Comparison of ENCODE assay signal across 8 mouse cellular contexts in genomic region chr4:133479458-133480184, GRCm38 (mm10). TPM values are rescaled to one million over a fixed set of nuclear protein-coding genes. Genes with fewer than 3 reads are reported as not detected.
DNase-seq lines count a peak whose midpoint lies in the region; ATAC-seq and TF ChIP-seq lines count a peak whose summit lies in the region.

Gene Tent5b (plus strand): TSS chr4:133480132.

- no peaks in the 10 kb centered on the region for H3K9me3 ChIP-seq in heart, embryonic 11.5 days (replicated peaks; ENCODE audit: control insufficient read depth, low read length)
- no peaks in the 10 kb centered on the region for H3K9me3 ChIP-seq in kidney, embryonic 16.5 days (ENCODE audit: low read length)
- H3K9me3 ChIP-seq in stomach, embryonic 14.5 days (ENCODE audit: control insufficient read depth, low read depth, low read length) = no peaks in the 10 kb centered on the region

- DNase-seq in B cell, adult 2 months = peak; percentile 92 to 95
- DNase-seq in brain, adult 2 months (ENCODE audit: low read depth, low spot score) = peak; percentile 98
- DNase-seq in liver, adult 2 months (ENCODE audit: extremely low read depth, low read depth, low spot score) = peak; percentile 97
- DNase-seq in naive thymus-derived CD4-positive, alpha-beta T cell, adult 2 months (ENCODE audit: low read depth) = peak; percentile 92

- peak; percentile 92 for TF ChIP-seq CTCF in liver, adult 2 months (IDR thresholded peaks at IDR 0.05; ENCODE audit: low read depth, low read length)

- no peaks in the 10 kb centered on the region for H3K36me3 ChIP-seq in heart, embryonic 11.5 days (ENCODE audit: control insufficient read depth, insufficient read depth, low read length)
- H3K36me3 ChIP-seq in kidney, embryonic 16.5 days (ENCODE audit: insufficient read depth, low read length) = no peaks in the 10 kb centered on the region
- no peaks in the 10 kb centered on the region for H3K36me3 ChIP-seq in liver, adult 2 months (ENCODE audit: control insufficient read depth, insufficient read depth, low read length)
- no peaks in the 10 kb centered on the region for H3K36me3 ChIP-seq in stomach, embryonic 14.5 days (ENCODE audit: control insufficient read depth, insufficient read depth, low read length)

- ATAC-seq in erythroblast, adult 5-6 weeks (replicated peaks; ENCODE audit: low FRiP score, poor library complexity, severe bottlenecking) = peak; percentile 92
- ATAC-seq in heart, embryonic 11.5 days (replicated peaks; ENCODE audit: insufficient number of reproducible peaks, low FRiP score, low TSS enrichment) = peak; percentile 94
- ATAC-seq in kidney, embryonic 16.5 days (ENCODE audit: low FRiP score, low TSS enrichment) = peak; percentile 98
- peak; percentile 97 for ATAC-seq in stomach, embryonic 14.5 days (ENCODE audit: insufficient number of reproducible peaks, insufficient read depth, low FRiP score, low read depth)

- H3K4me2 ChIP-seq in heart, embryonic 11.5 days = peak within 1 kb of the TSS; percentile 78
- peak within 1 kb of the TSS; percentile 60 for H3K4me2 ChIP-seq in kidney, embryonic 16.5 days (replicated peaks; ENCODE audit: low read depth, low read length)
- H3K4me2 ChIP-seq in stomach, embryonic 14.5 days (replicated peaks; ENCODE audit: low read depth, low read length) = peak within 1 kb of the TSS; percentile 52

- H3K9ac ChIP-seq in heart, embryonic 11.5 days (ENCODE audit: low read depth, low read length) = peak within 1 kb of the TSS; percentile 25; the same call in 1 of the 2 replicates
- H3K9ac ChIP-seq in kidney, embryonic 16.5 days (replicated peaks; ENCODE audit: low read length) = peak within 1 kb of the TSS; percentile 39
- H3K9ac ChIP-seq in liver, adult 2 months (ENCODE audit: low read depth, low read length) = peak within 1 kb of the TSS; percentile 31; the same call in 1 of the 2 replicates
- H3K9ac ChIP-seq in stomach, embryonic 14.5 days (replicated peaks; ENCODE audit: low read depth, low read length) = 0 out of 2 replicates have a peak within 1 kb of the TSS, but pooled peaks have one; percentile 18

- 3% methylated on average over 29 of the region's 29 CpGs for WGBS in heart, embryonic 11.5 days (ENCODE audit: insufficient replicate concordance)
- WGBS in kidney, embryonic 16.5 days = 3% methylated on average over 29 of the region's 29 CpGs
- WGBS in liver, adult 2 months = 5% methylated on average over 29 of the region's 29 CpGs
- 4% methylated on average over 29 of the region's 29 CpGs for WGBS in stomach, embryonic 14.5 days

- peak within 1 kb of the TSS; percentile 39 for H3K4me3 ChIP-seq in heart, embryonic 11.5 days (ENCODE audit: low read depth, low read length)
- H3K4me3 ChIP-seq in kidney, embryonic 16.5 days (ENCODE audit: low read length) = peak within 1 kb of the TSS; percentile 45
- peak within 1 kb of the TSS; percentile 51; the same call in 1 of the 2 replicates for H3K4me3 ChIP-seq in liver, adult 2 months (ENCODE audit: insufficient read depth, low read depth, low read length)
- H3K4me3 ChIP-seq in stomach, embryonic 14.5 days (ENCODE audit: low read depth, low read length) = peak within 1 kb of the TSS; percentile 39

- no peak within 1 kb of the TSS for H3K27ac ChIP-seq in heart, embryonic 11.5 days (ENCODE audit: low read depth, low read length)
- no peak within 1 kb of the TSS for H3K27ac ChIP-seq in kidney, embryonic 16.5 days (ENCODE audit: low read length)
- no peak within 1 kb of the TSS for H3K27ac ChIP-seq in liver, adult 2 months (replicated peaks; ENCODE audit: insufficient read depth, low read depth, low read length)
- no peak within 1 kb of the TSS for H3K27ac ChIP-seq in stomach, embryonic 14.5 days (ENCODE audit: low read length)

- no peaks in the 10 kb centered on the region for H3K79me2 ChIP-seq in liver, adult 2 months (ENCODE audit: control insufficient read depth, insufficient read depth, low read length)

- H3K4me1 ChIP-seq in heart, embryonic 11.5 days (ENCODE audit: control insufficient read depth, insufficient read depth, low read length) = peaks cover 18% of the 10 kb centered on the region
- H3K4me1 ChIP-seq in kidney, embryonic 16.5 days (ENCODE audit: insufficient read depth, low read length) = peaks cover 20% of the 10 kb centered on the region
- H3K4me1 ChIP-seq in liver, adult 2 months (ENCODE audit: control insufficient read depth, insufficient read depth, low read length) = peaks cover 1% of the 10 kb centered on the region; the same call in 1 of the 2 replicates
- H3K4me1 ChIP-seq in stomach, embryonic 14.5 days (ENCODE audit: control insufficient read depth, insufficient read depth, low read length) = peaks cover 9% of the 10 kb centered on the region

- H3K27me3 ChIP-seq in heart, embryonic 11.5 days (ENCODE audit: control insufficient read depth, insufficient read depth, low read length) = peaks cover 41% of the 10 kb centered on the region
- H3K27me3 ChIP-seq in kidney, embryonic 16.5 days (ENCODE audit: insufficient read depth, low read length) = peaks cover 48% of the 10 kb centered on the region
- no peaks in the 10 kb centered on the region for H3K27me3 ChIP-seq in liver, adult 2 months (ENCODE audit: control insufficient read depth, insufficient read depth, low read length)
- H3K27me3 ChIP-seq in stomach, embryonic 14.5 days (ENCODE audit: control insufficient read depth, insufficient read depth, low read length) = peaks cover 14% of the 10 kb centered on the region; the same call in 1 of the 2 replicates

- TF ChIP-seq POLR2A in liver, adult 2 months (IDR thresholded peaks at IDR 0.05; ENCODE audit: extremely low read depth, insufficient read depth, low read length) = no peak

RNA-seq across cellular contexts. Expression of gene Tent5b, which starts in this region (rescaled TPM):
- total RNA-seq in erythroblast, adult 5-6 weeks (2015; ENCODE audit: low replicate concordance) = not detected in 2 replicates
- not detected in 2 replicates for total RNA-seq in erythroblast, adult 5-6 weeks (2017; ENCODE audit: low replicate concordance)
- polyA plus RNA-seq in heart, embryonic 11.5 days (2014; fragmentation: Nextera tagmentation; extraction: Ambion mirVana) = 0.47 and 0.83 TPM in 2 replicates
- polyA plus RNA-seq in kidney, embryonic 16.5 days (2015; fragmentation: Nextera tagmentation; extraction: Ambion mirVana) = 1.6 TPM in 2 replicates
- total RNA-seq in liver, adult 2 months (2014; rRNA removed) = 0.07 and 0.09 TPM in 2 replicates
- polyA plus RNA-seq in liver, adult 2 months (2012; rRNA removed) = 0.06 and 0.16 TPM in 2 replicates
- polyA plus RNA-seq in stomach, embryonic 14.5 days (2014; fragmentation: Nextera tagmentation; extraction: Ambion mirVana) = 0.39 and 0.45 TPM in 2 replicates

Comparison
In these comparisons a context has a peak if more than half of its experiments do, and no peak if none do; other contexts are left out.
1. Peak in ATAC-seq in erythroblast, adult 5-6 weeks; RNA of the gene not detected or under 1 TPM.
2. Peak in ATAC-seq, H3K4me3 ChIP-seq, H3K9ac ChIP-seq and H3K4me2 ChIP-seq in heart, embryonic 11.5 days; RNA of the gene not detected or under 1 TPM.
3. Peak in DNase-seq, H3K4me3 ChIP-seq and H3K9ac ChIP-seq in liver, adult 2 months; RNA of the gene not detected or under 1 TPM.
4. Peak in ATAC-seq, H3K4me3 ChIP-seq, H3K9ac ChIP-seq and H3K4me2 ChIP-seq in stomach, embryonic 14.5 days; RNA of the gene not detected or under 1 TPM.